Mouse (Mus musculus) c-Kit-positive CD71-negative TER-119-negative erythroid progenitor cells, embryonic 14.5 days (primary cell): Measurements from ENCODE around the gene Kdm8.

Experiments used
- DNase-seq: peaks from one replicate; pipeline ENCODE4 v3.0.0-alpha.2; 2013; ENCODE audit warnings: low read depth

Gene Kdm8

GRCm38 (mm10) chr7:125503374-125504092 is 59.1 kb downstream of the Kdm8 start:
- DNase-seq: no peak

DNA sequence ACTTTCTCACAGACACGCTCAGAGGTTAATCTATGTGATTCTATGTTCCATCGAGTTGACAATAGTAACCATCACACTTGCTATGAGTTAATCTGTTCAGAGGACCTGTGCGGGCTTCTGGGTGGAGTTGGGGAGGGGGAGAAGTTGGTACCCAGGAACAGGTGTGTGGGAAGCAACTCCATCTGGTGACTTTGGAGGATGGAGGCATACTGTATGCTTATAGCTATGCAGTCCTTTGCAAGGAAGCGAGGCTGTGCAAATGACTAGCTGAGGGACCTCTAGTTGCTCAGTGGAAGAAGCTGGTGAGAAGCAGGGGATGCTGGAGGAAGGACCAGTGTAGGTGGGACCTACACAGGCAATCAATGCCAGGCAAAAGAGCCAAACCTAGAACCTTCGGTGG is 60.1 kb downstream of the Kdm8 start:
- DNase-seq: no peak

DNA sequence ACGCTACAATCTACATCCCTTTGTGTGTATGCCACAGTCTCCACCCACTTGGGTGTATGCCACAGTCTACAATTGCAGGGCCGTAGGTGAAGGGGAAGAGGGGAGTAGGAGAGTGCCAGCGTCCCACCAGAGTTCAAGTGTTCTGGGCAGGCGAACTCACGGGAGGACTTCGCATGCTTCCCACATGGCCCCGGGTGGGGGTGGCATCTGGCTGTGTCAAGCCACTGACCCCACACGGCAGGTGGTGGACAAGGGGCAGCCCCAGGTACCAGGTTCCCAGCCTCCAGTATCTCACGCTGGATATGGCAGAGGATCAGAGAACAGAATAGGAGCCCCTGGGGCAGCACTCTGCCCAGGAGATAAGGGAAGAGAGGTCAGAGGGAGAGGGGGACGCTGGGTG is 61.1 kb downstream of the Kdm8 start:
- no peak for DNase-seq

DNA sequence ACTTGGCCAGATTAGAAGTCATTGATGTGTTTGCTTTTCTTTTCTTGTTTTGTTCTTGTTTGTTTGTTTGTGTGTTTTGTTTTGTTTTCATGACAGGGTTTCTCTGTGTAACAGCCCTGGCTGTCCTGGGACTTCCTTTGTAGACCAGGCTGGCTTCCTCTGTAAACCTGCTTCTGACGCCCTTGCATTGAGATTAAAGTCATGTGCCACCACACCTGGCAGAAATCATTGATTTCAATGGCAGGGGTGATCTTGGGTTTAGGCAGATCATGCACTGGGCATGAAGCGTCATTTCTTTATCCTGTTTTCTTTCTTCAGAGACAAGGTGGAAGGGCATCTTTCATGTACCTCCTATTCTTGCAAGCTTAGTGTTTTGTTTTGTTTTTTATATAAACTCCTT is 62.8 kb downstream of the Kdm8 start:
- DNase-seq: no peak

DNA sequence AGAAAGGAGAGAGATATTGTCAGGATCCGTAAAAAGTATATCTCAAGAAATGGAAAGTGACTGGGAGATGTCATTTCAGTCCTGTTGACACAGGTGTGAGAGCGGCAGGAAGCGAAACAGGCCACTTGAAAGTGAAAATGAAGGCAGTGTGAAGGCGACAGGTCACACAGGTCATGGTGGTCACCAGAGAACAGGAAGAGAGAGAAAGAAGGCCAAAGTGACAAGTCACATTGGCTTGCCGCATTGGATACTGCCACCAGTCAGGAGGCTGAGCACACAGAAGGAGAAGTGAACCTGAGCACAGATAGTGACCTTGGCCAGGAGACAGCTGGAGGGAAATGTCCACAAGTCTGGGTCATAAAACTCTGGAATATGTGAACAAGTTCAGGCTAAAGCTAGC is 67.0 kb downstream of the Kdm8 start:
- no peak for DNase-seq

- no peak for DNase-seq
These were observed 67.4 kb downstream of the Kdm8 start for GRCm38 (mm10) chr7:125511852-125512251.
